Mouse (Mus musculus) heart, adult 2 months (tissue): ENCODE measurements at regions not wholly inside any gene's neighbourhood (a gene's known extent, or its start where the extent isn't known, plus 50 kb on each side); places are given as distances from the start of the nearest gene placed in this dataset.

Experiments used
- CTCF ChIP-seq: fragments of 200-600 bp; IDR thresholded peaks from 2 replicates; pipeline ENCODE4 v1.8.1; 2022; ENCODE audit warnings: antibody characterized with exemption, mild to moderate bottlenecking, moderate library complexity
- POLR2A ChIP-seq: fragments of 200-500 bp; IDR thresholded peaks from 2 replicates; pipeline ENCODE4 v1.6.1; 2011; ENCODE audit warnings: mild to moderate bottlenecking, low read depth, low read length, control low read depth; ENCODE audit not compliant: insufficient read depth

GRCm38 (mm10) chr3:134610244-134610643 lies 218.6 kb upstream of the Tacr3 start:
- TF ChIP-seq CTCF (peak; percentile 58), POLR2A (no peak)
